Mouse (Mus musculus): ENCODE results near the gene Cckbr. TPM values are rescaled to one million over a fixed set of nuclear protein-coding genes. Genes with fewer than 3 reads are reported as not detected.
"Not testable (repeated sequence)": the region's sequence is repeated elsewhere in the genome, so short reads cannot be mapped to it uniquely, and the experiment has no call there.

Cckbr gene
- polyA plus RNA-seq, 1 experiment from 2014 or later, result not detected

DNA sequence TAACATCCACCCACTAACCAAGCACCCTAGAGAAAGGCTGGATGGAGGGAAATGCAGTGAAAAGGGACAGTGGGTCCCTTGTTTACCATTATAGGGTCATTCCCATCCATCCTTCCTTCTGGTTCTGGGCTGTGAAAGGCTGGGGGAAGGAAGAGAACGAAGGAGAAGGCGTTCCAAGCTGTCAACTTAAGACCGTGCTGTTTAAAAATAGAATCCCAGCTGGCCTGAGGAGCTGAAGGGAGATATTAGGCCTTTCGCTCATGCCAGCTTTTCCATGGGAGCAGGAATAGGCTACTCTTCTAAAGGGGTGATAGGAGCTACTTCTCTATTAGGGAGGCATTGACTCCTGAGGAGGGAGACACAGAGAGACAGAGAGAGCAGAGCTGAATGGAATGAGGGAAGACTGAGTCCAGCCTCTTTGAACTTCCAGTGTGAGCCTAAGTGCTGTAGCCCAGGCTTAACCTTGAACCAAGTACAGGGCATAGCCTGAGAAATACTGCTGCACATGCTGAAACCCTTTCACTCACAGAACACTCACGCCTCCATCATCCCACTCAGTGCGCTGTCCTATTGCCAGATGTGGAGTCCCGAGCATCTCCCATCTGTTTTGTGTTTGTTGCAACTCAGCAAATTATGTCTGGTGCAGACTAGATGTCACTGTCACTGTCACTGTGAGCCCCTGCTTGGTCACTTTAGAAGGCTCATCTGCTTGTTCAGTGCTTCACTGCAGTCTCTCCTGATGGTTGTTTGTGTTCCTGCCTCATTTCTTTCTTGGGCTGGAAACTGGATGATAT, 12.6 kb downstream of the Cckbr start:
- H3K9ac ChIP-seq (ENCODE audit: low read length), result no peak overlapping the region
- H3K36me3 ChIP-seq (ENCODE audit: control insufficient read depth, insufficient read depth, low read length), result no peaks in the 10 kb centered on the region
- ATAC-seq (ENCODE audit: insufficient number of reproducible peaks, insufficient read depth, low FRiP score, low read depth), result no peak
- no peak overlapping the region for H3K4me3 ChIP-seq (ENCODE audit: control insufficient read depth in 1 of 2, insufficient read depth in 1 of 2, low read depth in 1 of 2, low read length in 2 of 2)
- no peaks in the 10 kb centered on the region for H3K27me3 ChIP-seq (ENCODE audit: control insufficient read depth, insufficient read depth, low read length)
- H3K4me1 ChIP-seq (ENCODE audit: control insufficient read depth in 2 of 2, insufficient read depth in 2 of 2, low read length in 2 of 2), result peaks cover 7 to 8% of the 10 kb centered on the region in 2 experiments; a peak in 3 of 4 replicates
- 44% methylated on average over 7 of the region's 7 CpGs for WGBS
- no peak overlapping the region for H3K27ac ChIP-seq (replicated peaks in 1 of 2; ENCODE audit: control insufficient read depth in 1 of 2, insufficient read depth in 1 of 2, low read depth in 2 of 2, low read length in 2 of 2)
- no peaks in the 10 kb centered on the region for H3K9me3 ChIP-seq (ENCODE audit: control insufficient read depth, low read length)
- no peak overlapping the region for H3K4me2 ChIP-seq (ENCODE audit: low read length)

DNA sequence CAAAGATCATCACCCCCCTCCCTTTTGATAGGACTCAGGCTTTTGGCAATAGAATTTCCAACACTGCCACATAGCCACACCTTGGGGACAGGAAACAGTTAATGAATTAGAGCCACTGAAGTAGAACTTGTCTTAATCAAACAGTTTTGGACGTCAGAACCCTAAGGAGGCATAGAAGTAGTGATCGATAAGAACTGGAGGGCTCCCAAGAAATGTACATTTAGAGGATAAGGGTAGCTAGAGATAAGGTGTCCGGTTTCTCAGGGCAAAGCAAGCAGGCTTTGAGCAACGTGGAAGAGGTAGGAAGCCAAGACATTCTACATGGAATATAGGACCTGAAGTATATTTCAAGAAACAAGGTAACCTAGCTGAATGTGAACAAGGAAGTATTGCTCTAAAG, 15.9 kb downstream of the Cckbr start:
- no peaks in the 10 kb centered on the region for H3K36me3 ChIP-seq (ENCODE audit: control insufficient read depth, insufficient read depth, low read length)
- WGBS, result 37% methylated on average over 4 of the region's 4 CpGs

DNA sequence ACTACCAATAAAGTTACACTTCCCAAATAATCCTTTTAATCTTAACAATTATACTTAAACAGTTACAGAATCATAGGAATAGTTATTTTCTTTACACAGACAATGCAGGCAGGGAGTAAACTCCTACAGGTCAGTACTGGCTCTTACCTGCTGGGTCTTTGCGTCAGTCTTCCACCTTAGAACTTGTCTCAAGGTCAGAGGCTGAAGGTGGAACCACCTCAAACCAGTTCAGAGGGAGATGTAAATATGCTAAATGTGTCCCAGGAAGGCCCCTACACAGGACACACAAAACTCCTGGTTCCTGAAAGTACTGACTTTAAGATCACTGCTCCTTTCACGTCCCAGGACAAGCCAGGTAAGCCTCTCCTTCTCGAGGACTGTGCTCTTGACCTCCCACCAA, 19.5 kb downstream of the Cckbr start:
- H3K9me3 ChIP-seq (ENCODE audit: control insufficient read depth, low read length), result no peaks in the 10 kb centered on the region

More for the DNA sequence above, 15.9 kb downstream of the Cckbr start:
- Histone ChIP-seq H3K27me3 (ENCODE audit: control insufficient read depth, insufficient read depth, low read length) (no peaks in the 10 kb centered on the region), H3K9me3 (ENCODE audit: control insufficient read depth, low read length) (no peaks in the 10 kb centered on the region), H3K4me2 (ENCODE audit: low read length) (no peak overlapping the region), H3K4me3 (ENCODE audit: control insufficient read depth in 1 of 2, insufficient read depth in 1 of 2, low read depth in 1 of 2, low read length in 2 of 2) (no peak overlapping the region), H3K9ac (ENCODE audit: low read length) (no peak overlapping the region), H3K4me1 (ENCODE audit: control insufficient read depth in 2 of 2, insufficient read depth in 2 of 2, low read length in 2 of 2) (peaks cover 7 to 8% of the 10 kb centered on the region in 2 experiments; a peak in 3 of 4 replicates), H3K27ac (replicated peaks in 1 of 2; ENCODE audit: control insufficient read depth in 1 of 2, insufficient read depth in 1 of 2, low read depth in 2 of 2, low read length in 2 of 2) (no peak overlapping the region)
- no peak for ATAC-seq (ENCODE audit: insufficient number of reproducible peaks, insufficient read depth, low FRiP score, low read depth)

DNA sequence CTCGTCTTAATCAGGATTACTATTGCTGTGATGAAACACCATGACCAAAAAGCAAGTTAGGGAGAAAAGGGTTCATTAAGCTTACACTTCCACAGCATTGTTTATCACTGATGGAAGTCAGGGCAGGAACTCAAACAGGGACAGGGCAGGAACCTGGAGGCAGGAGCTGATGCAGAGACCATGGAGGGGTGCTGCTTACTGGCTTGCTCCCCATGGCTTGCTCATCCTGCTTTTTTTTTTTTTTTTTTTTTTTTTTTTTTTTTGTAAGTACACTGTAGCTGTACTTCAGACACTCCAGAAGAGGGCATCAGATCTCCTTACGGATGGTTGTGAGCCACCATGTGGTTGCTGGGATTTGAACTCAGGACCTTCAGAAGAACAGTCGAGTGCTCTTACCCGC, 27.8 kb downstream of the Cckbr start:
- not testable (repeated sequence) for H3K27me3 ChIP-seq (ENCODE audit: control insufficient read depth, insufficient read depth, low read length); H3K36me3 ChIP-seq (ENCODE audit: control insufficient read depth, insufficient read depth, low read length); H3K4me3 ChIP-seq (ENCODE audit: control insufficient read depth in 1 of 2, insufficient read depth in 1 of 2, low read depth in 1 of 2, low read length in 2 of 2); H3K9me3 ChIP-seq (ENCODE audit: control insufficient read depth, low read length); H3K27ac ChIP-seq (replicated peaks in 1 of 2; ENCODE audit: control insufficient read depth in 1 of 2, insufficient read depth in 1 of 2, low read depth in 2 of 2, low read length in 2 of 2); H3K4me1 ChIP-seq (ENCODE audit: control insufficient read depth in 2 of 2, insufficient read depth in 2 of 2, low read length in 2 of 2); H3K4me2 ChIP-seq (ENCODE audit: low read length); H3K9ac ChIP-seq (ENCODE audit: low read length); ATAC-seq (ENCODE audit: insufficient number of reproducible peaks, insufficient read depth, low FRiP score, low read depth)
- 80% methylated on average over 4 of the region's 4 CpGs for WGBS

More for the DNA sequence above, 19.5 kb downstream of the Cckbr start:
- ATAC-seq (ENCODE audit: insufficient number of reproducible peaks, insufficient read depth, low FRiP score, low read depth), result no peak
- WGBS, result 70% methylated on average over 3 of the region's 3 CpGs
- Histone ChIP-seq H3K9ac (ENCODE audit: low read length) (no peak overlapping the region), H3K27me3 (ENCODE audit: control insufficient read depth, insufficient read depth, low read length) (no peaks in the 10 kb centered on the region), H3K27ac (replicated peaks in 1 of 2; ENCODE audit: control insufficient read depth in 1 of 2, insufficient read depth in 1 of 2, low read depth in 2 of 2, low read length in 2 of 2) (no peak overlapping the region), H3K4me2 (ENCODE audit: low read length) (no peak overlapping the region), H3K36me3 (ENCODE audit: control insufficient read depth, insufficient read depth, low read length) (no peaks in the 10 kb centered on the region), H3K4me1 (ENCODE audit: control insufficient read depth in 2 of 2, insufficient read depth in 2 of 2, low read length in 2 of 2) (no peaks in the 10 kb centered on the region), H3K4me3 (ENCODE audit: control insufficient read depth in 1 of 2, insufficient read depth in 1 of 2, low read depth in 1 of 2, low read length in 2 of 2) (no peak overlapping the region)

DNA sequence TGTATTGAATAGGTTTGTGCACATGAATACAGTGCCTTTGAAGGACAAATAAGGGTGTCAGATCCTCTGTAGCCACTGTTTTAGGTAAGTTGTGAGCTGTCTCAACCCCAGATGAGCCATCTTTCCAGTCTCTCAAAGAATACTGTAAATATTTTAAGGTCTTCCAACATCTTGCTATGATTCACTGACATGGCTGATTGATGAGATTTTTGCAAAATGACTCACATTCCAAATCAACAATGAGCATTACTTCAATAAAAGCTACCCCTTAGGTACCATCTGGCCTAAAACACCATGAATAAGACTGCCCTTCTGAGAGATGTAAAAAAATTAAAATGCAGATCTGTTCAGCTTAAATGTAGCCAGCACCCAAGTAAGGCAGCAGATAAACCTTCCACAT, 33.0 kb downstream of the Cckbr start:
- Histone ChIP-seq H3K27ac (replicated peaks in 1 of 2; ENCODE audit: control insufficient read depth in 1 of 2, insufficient read depth in 1 of 2, low read depth in 2 of 2, low read length in 2 of 2) (no peak overlapping the region), H3K27me3 (ENCODE audit: control insufficient read depth, insufficient read depth, low read length) (no peaks in the 10 kb centered on the region), H3K4me3 (ENCODE audit: control insufficient read depth in 1 of 2, insufficient read depth in 1 of 2, low read depth in 1 of 2, low read length in 2 of 2) (no peak overlapping the region), H3K36me3 (ENCODE audit: control insufficient read depth, insufficient read depth, low read length) (no peaks in the 10 kb centered on the region), H3K4me1 (ENCODE audit: control insufficient read depth in 2 of 2, insufficient read depth in 2 of 2, low read length in 2 of 2) (no peaks in the 10 kb centered on the region), H3K4me2 (ENCODE audit: low read length) (no peak overlapping the region), H3K9ac (ENCODE audit: low read length) (no peak overlapping the region), H3K9me3 (ENCODE audit: control insufficient read depth, low read length) (no peaks in the 10 kb centered on the region)
- ATAC-seq (ENCODE audit: insufficient number of reproducible peaks, insufficient read depth, low FRiP score, low read depth), result no peak

DNA sequence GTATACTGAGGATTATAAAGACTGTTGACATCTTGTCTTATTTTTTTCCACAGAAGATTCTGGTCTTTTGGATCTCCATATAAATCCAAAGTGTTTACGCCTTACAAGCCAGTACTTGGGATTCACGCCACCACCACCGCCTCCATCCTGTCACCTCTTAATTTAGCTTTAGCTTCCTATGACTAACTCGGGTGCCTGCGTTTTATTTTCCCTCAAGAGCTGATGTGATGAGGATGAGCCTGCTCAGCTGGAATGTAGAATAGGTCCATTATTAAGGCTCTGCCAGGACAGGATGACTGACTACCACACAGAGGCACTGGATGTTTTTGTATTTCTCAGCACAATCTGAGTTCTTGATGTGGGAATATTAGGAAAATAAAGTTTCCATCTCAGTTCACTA, 40.0 kb downstream of the Cckbr start:
- not testable (repeated sequence) for H3K36me3 ChIP-seq (ENCODE audit: control insufficient read depth, insufficient read depth, low read length); H3K9ac ChIP-seq (ENCODE audit: low read length); H3K9me3 ChIP-seq (ENCODE audit: control insufficient read depth, low read length); H3K4me3 ChIP-seq (ENCODE audit: control insufficient read depth in 1 of 2, insufficient read depth in 1 of 2, low read depth in 1 of 2, low read length in 2 of 2); H3K27ac ChIP-seq (replicated peaks in 1 of 2; ENCODE audit: control insufficient read depth in 1 of 2, insufficient read depth in 1 of 2, low read depth in 2 of 2, low read length in 2 of 2); H3K4me2 ChIP-seq (ENCODE audit: low read length); H3K4me1 ChIP-seq (ENCODE audit: control insufficient read depth in 2 of 2, insufficient read depth in 2 of 2, low read length in 2 of 2); H3K27me3 ChIP-seq (ENCODE audit: control insufficient read depth, insufficient read depth, low read length); ATAC-seq (ENCODE audit: insufficient number of reproducible peaks, insufficient read depth, low FRiP score, low read depth)
- 68% methylated on average over 5 of the region's 5 CpGs for WGBS

DNA sequence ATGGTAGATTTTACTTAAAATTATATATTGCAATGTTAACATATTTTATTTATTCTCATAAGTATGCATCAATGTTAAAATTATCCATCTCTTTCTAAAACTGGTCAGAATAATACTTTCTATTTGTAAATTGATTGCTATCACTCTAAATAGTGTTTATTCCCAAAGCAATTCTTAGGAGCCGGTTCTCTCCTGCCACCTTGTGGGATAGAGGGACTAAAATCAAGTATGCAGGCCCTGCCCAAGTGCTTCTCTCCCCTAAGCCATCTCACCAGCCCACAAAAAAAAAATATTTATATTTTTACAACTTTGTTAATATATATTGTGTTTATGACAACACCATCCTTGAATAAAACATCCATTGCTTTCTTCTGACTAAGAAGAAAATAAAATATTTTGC, 47.1 kb downstream of the Cckbr start:
- Histone ChIP-seq H3K27me3 (ENCODE audit: control insufficient read depth, insufficient read depth, low read length) (no peaks in the 10 kb centered on the region), H3K4me3 (ENCODE audit: control insufficient read depth in 1 of 2, insufficient read depth in 1 of 2, low read depth in 1 of 2, low read length in 2 of 2) (no peak overlapping the region), H3K4me2 (ENCODE audit: low read length) (no peak overlapping the region), H3K9me3 (ENCODE audit: control insufficient read depth, low read length) (no peaks in the 10 kb centered on the region), H3K4me1 (ENCODE audit: control insufficient read depth in 2 of 2, insufficient read depth in 2 of 2, low read length in 2 of 2) (peaks cover 5 to 12% of the 10 kb centered on the region in 2 experiments), H3K27ac (replicated peaks in 1 of 2; ENCODE audit: control insufficient read depth in 1 of 2, insufficient read depth in 1 of 2, low read depth in 2 of 2, low read length in 2 of 2) (no peak overlapping the region), H3K36me3 (ENCODE audit: control insufficient read depth, insufficient read depth, low read length) (no peaks in the 10 kb centered on the region), H3K9ac (ENCODE audit: low read length) (no peak overlapping the region)
- no peak for ATAC-seq (ENCODE audit: insufficient number of reproducible peaks, insufficient read depth, low FRiP score, low read depth)
- 42% methylated on average over 1 of the region's 1 CpGs for WGBS

DNA sequence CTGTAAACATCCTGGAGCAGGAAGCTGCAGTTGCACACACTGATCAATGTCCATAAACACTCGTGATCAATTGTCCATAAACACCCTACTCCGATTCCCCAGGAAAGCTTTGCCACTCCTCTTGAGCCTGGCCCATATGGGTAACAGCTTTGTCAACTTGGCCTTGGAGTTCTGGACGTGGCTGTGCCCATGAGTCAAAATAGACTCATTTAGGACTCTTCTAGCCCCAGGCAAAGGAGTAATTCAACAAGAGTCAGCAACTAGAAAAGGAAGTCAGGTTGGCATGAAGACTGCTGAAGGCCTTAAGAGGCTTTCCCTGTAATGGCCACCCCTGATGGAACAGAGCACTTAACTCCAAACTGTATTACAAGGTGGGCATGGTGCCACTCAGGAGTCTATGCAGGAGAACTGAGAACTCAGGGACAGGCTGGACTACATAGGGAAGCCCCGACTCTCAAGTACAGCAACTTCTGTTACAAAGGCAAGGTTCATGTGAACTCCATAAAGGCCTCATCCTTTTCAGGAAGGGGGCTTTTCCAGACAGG, 49.3 kb downstream of the Cckbr start:
- no peak overlapping the region for H3K9ac ChIP-seq (ENCODE audit: low read length)
- 85% methylated on average over 4 of the region's 4 CpGs for WGBS
- H3K9me3 ChIP-seq (ENCODE audit: control insufficient read depth, low read length), result no peaks in the 10 kb centered on the region
- ATAC-seq (ENCODE audit: insufficient number of reproducible peaks, insufficient read depth, low FRiP score, low read depth), result no peak
- no peak overlapping the region for H3K4me2 ChIP-seq (ENCODE audit: low read length)
- no peak overlapping the region for H3K27ac ChIP-seq (replicated peaks in 1 of 2; ENCODE audit: control insufficient read depth in 1 of 2, insufficient read depth in 1 of 2, low read depth in 2 of 2, low read length in 2 of 2)
- no peaks in the 10 kb centered on the region for H3K27me3 ChIP-seq (ENCODE audit: control insufficient read depth, insufficient read depth, low read length)
- H3K4me3 ChIP-seq (ENCODE audit: control insufficient read depth in 1 of 2, insufficient read depth in 1 of 2, low read depth in 1 of 2, low read length in 2 of 2), result no peak overlapping the region
- H3K4me1 ChIP-seq (ENCODE audit: control insufficient read depth in 2 of 2, insufficient read depth in 2 of 2, low read length in 2 of 2), result peaks cover 5 to 13% of the 10 kb centered on the region in 2 experiments
- no peaks in the 10 kb centered on the region for H3K36me3 ChIP-seq (ENCODE audit: control insufficient read depth, insufficient read depth, low read length)
